Mouse (Mus musculus): Measurements from ENCODE around the gene Olfr1392. TPM values are rescaled to one million over a fixed set of nuclear protein-coding genes. Genes with fewer than 3 reads are reported as not detected.

The Olfr1392 gene
- polyA plus RNA-seq, 1 experiment = 0.15 TPM

- no peaks in the 10 kb centered on the region for H3K4me1 ChIP-seq (replicated peaks; ENCODE audit: control insufficient read depth, insufficient read depth, low read length)
These were observed 44.6 kb downstream of the Olfr1392 start for GRCm38 (mm10) chr11:49329686-49330085.

GRCm38 (mm10) chr11:49334888-49335287, 49.8 kb downstream of the Olfr1392 start, which contains the start of gene Olfr1390:
Gene Olfr1390 (plus strand): TSS chr11:49335188.
- H3K27ac ChIP-seq (ENCODE audit: control insufficient read depth, insufficient read depth, low read length) = no peak within 1 kb of the TSS
- no peaks in the 10 kb centered on the region for H3K4me1 ChIP-seq (replicated peaks; ENCODE audit: control insufficient read depth, insufficient read depth, low read length)
- DNase-seq = no peak
- TF ChIP-seq CTCF (IDR thresholded peaks at IDR 0.05; ENCODE audit: borderline replicate concordance, control insufficient read depth, extremely low read depth, insufficient read depth, low read length, poor library complexity) = no peak
- TF ChIP-seq POLR2A (IDR thresholded peaks at IDR 0.05; ENCODE audit: control insufficient read depth, extremely low read depth, insufficient read depth, low read length, poor library complexity) = no peak
- no peaks in the 10 kb centered on the region for H3K36me3 ChIP-seq (ENCODE audit: control insufficient read depth, insufficient read depth, low read length)
- H3K4me3 ChIP-seq (ENCODE audit: control insufficient read depth, insufficient read depth, low read length) = no peak within 1 kb of the TSS
- 88% methylated on average over 1 of the region's 1 CpGs for WGBS
- H3K27me3 ChIP-seq (ENCODE audit: control insufficient read depth, insufficient read depth, low read length) = no peaks in the 10 kb centered on the region

More at GRCm38 (mm10) chr11:49329686-49330085, 44.6 kb downstream of the Olfr1392 start:
- WGBS = 83% methylated on average over 1 of the region's 1 CpGs
- no peaks in the 10 kb centered on the region for H3K27me3 ChIP-seq (ENCODE audit: control insufficient read depth, insufficient read depth, low read length)
- H3K4me3 ChIP-seq (ENCODE audit: control insufficient read depth, insufficient read depth, low read length) = no peak overlapping the region
- H3K27ac ChIP-seq (ENCODE audit: control insufficient read depth, insufficient read depth, low read length) = no peak overlapping the region
- no peak for DNase-seq
- TF ChIP-seq CTCF (IDR thresholded peaks at IDR 0.05; ENCODE audit: borderline replicate concordance, control insufficient read depth, extremely low read depth, insufficient read depth, low read length, poor library complexity) = no peak
- no peak for TF ChIP-seq POLR2A (IDR thresholded peaks at IDR 0.05; ENCODE audit: control insufficient read depth, extremely low read depth, insufficient read depth, low read length, poor library complexity)
- no peaks in the 10 kb centered on the region for H3K36me3 ChIP-seq (ENCODE audit: control insufficient read depth, insufficient read depth, low read length)

- 29% methylated on average over 4 of the region's 4 CpGs for WGBS
- Histone ChIP-seq H3K4me3 (ENCODE audit: control insufficient read depth, insufficient read depth, low read length) (no peak overlapping the region), H3K27me3 (ENCODE audit: control insufficient read depth, insufficient read depth, low read length) (no peaks in the 10 kb centered on the region), H3K27ac (ENCODE audit: control insufficient read depth, insufficient read depth, low read length) (no peak overlapping the region), H3K4me1 (replicated peaks; ENCODE audit: control insufficient read depth, insufficient read depth, low read length) (no peaks in the 10 kb centered on the region), H3K36me3 (ENCODE audit: control insufficient read depth, insufficient read depth, low read length) (no peaks in the 10 kb centered on the region)
- TF ChIP-seq CTCF (IDR thresholded peaks at IDR 0.05; ENCODE audit: borderline replicate concordance, control insufficient read depth, extremely low read depth, insufficient read depth, low read length, poor library complexity) (no peak), POLR2A (IDR thresholded peaks at IDR 0.05; ENCODE audit: control insufficient read depth, extremely low read depth, insufficient read depth, low read length, poor library complexity) (no peak)
- no peak for DNase-seq
These were observed 52.2 kb downstream of the Olfr1392 start for GRCm38 (mm10) chr11:49337150-49337832.

Other genes starting within 250 kb of the Olfr1392 start
- gene 9930111J21Rik2, start 234.0 kb upstream of the Olfr1392 start, polyA plus RNA-seq (2012; rRNA removed) = 4.0 and 4.1 TPM in 2 replicates
- 26.0 and 29.1 TPM in 2 replicates for gene Tgtp2, start 221.1 kb upstream of the Olfr1392 start, polyA plus RNA-seq (2012; rRNA removed)
- 37.5 and 45.3 TPM in 2 replicates for gene Ifi47, start 208.7 kb upstream of the Olfr1392 start, polyA plus RNA-seq (2012; rRNA removed)
- gene Olfr1396, start 170.4 kb upstream of the Olfr1392 start, polyA plus RNA-seq (2012; rRNA removed) = 0.19 TPM in 1 of 2 replicates, not detected in the other
- not detected in 2 replicates for gene Olfr1395, start 143.0 kb upstream of the Olfr1392 start, polyA plus RNA-seq (2012; rRNA removed)
- not detected in 2 replicates for gene Olfr1394, start 130.9 kb upstream of the Olfr1392 start, polyA plus RNA-seq (2012; rRNA removed)
- gene Btnl9, start 98.1 kb upstream of the Olfr1392 start, polyA plus RNA-seq (2012; rRNA removed) = 2.6 and 3.0 TPM in 2 replicates
- 6.0 TPM in 2 replicates for gene Zfp62, start 82.0 kb upstream of the Olfr1392 start, polyA plus RNA-seq (2012; rRNA removed)
- 336 and 378 TPM in 2 replicates for gene Mgat1, start 41.1 kb upstream of the Olfr1392 start, polyA plus RNA-seq (2012; rRNA removed)
- 0.40 and 0.41 TPM in 2 replicates for gene Olfr1393, start 7.0 kb upstream of the Olfr1392 start, polyA plus RNA-seq (2012; rRNA removed)
- not detected in 2 replicates for gene Olfr10, start 19.5 kb downstream of the Olfr1392 start, polyA plus RNA-seq (2012; rRNA removed)
- not detected in 2 replicates for gene Olfr1391, start 37.5 kb downstream of the Olfr1392 start, polyA plus RNA-seq (2012; rRNA removed)
- not detected in 2 replicates for gene Olfr1390, start 49.9 kb downstream of the Olfr1392 start, polyA plus RNA-seq (2012; rRNA removed)
- not detected in 2 replicates for gene Olfr1389, start 137.8 kb downstream of the Olfr1392 start, polyA plus RNA-seq (2012; rRNA removed)
- 0.14 and 0.22 TPM in 2 replicates for gene Olfr1388, start 151.3 kb downstream of the Olfr1392 start, polyA plus RNA-seq (2012; rRNA removed)
- gene Olfr1387, start 170.1 kb downstream of the Olfr1392 start, polyA plus RNA-seq (2012; rRNA removed) = not detected in 2 replicates
- not detected in 2 replicates for gene Olfr1386, start 179.8 kb downstream of the Olfr1392 start, polyA plus RNA-seq (2012; rRNA removed)
- gene Olfr1385, start 203.8 kb downstream of the Olfr1392 start, polyA plus RNA-seq (2012; rRNA removed) = not detected in 2 replicates
- not detected in 2 replicates for gene Olfr1384, start 221.4 kb downstream of the Olfr1392 start, polyA plus RNA-seq (2012; rRNA removed)
- not detected in 2 replicates for gene Olfr1383, start 234.4 kb downstream of the Olfr1392 start, polyA plus RNA-seq (2012; rRNA removed)
- not detected in 2 replicates for gene Olfr1382, start 243.0 kb downstream of the Olfr1392 start, polyA plus RNA-seq (2012; rRNA removed)

All from thymus, adult 2 months (tissue).